Mouse (Mus musculus): ENCODE measurements at regions not wholly inside any gene's neighbourhood (a gene's known extent, or its start where the extent isn't known, plus 50 kb on each side); places are given as distances from the start of the nearest gene placed in this dataset.

- ATAC-seq: no peak
Measured at GRCm38 (mm10) chr12:16477572-16477971, 133.2 kb downstream of the Lpin1 start.

- no peak for ATAC-seq
Measured at GRCm38 (mm10) chr12:16474361-16475080, 136.2 kb downstream of the Lpin1 start.

DNA sequence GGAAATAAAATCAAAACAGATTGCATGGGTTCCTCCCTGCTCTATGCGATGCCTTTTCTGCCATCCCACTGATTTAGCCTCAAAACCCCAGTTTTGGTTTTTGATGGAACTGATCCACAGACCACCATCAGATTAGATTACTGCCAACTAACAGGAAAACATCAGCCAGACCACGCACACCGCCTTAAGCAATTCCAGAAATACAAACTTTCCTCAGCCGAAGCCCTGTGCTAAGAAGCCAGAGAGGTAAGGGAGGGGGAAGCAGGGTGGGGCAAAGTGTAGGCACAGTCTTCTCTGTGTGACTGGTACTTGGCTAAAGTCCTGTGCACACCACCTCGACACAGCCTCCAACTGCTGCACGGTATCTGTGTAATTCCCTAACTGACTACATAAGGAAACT is 153.3 kb downstream of the Lpin1 start:
- ATAC-seq: no peak

- no peak for ATAC-seq
Measured at GRCm38 (mm10) chr12:16450771-16451435, 159.9 kb downstream of the Lpin1 start.

GRCm38 (mm10) chr12:16438717-16439116 is 172.0 kb downstream of the Lpin1 start:
- no peak for ATAC-seq

DNA sequence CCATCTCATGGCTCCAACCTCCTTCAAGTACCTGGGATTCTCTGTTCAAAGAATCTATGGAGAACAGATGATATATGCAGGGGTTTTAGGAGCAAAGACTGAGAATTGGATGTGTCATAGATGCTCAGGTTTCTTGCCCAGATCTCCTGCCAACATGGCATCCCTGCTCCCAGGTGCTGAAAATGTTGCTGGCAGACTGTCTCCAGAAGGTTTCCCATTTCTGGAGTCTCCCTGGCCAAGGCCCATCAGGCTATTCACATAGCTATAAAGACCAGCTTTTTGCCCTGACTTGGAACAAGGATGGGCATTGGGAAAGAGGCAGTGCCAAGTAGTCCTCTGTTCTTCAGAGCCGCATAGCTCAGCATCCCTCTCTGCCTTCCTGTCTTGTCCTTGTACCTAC is 173.8 kb downstream of the Lpin1 start:
- ATAC-seq: no peak

GRCm38 (mm10) chr12:16436255-16436654 is 174.5 kb downstream of the Lpin1 start:
- ATAC-seq: no peak

GRCm38 (mm10) chr12:16434739-16435138 is 176.0 kb downstream of the Lpin1 start:
- ATAC-seq: no peak

DNA sequence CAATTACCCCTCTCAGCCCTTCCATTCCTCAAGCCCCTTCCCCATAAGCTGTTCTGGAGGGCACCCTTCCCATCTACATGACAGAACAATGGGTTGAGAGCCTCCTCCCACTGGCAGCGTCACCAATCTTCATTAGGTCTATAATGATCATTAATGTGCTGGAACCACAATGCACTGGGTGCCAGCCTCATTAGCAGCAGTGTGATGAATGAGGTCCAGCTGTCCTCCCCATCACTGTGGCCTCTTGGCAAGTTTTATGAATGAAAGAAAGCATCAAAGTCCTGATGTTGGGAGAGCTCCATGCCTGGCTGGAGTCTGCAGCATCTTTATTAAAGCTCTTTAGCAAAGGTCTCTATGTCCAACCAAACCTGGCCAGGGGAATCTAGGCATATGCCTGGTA is 176.5 kb downstream of the Lpin1 start:
- ATAC-seq: no peak

GRCm38 (mm10) chr12:16425980-16426379 is 184.8 kb downstream of the Lpin1 start:
- peak; percentile 52 for ATAC-seq

GRCm38 (mm10) chr12:16424526-16424925 is 186.2 kb downstream of the Lpin1 start:
- no peak for ATAC-seq

DNA sequence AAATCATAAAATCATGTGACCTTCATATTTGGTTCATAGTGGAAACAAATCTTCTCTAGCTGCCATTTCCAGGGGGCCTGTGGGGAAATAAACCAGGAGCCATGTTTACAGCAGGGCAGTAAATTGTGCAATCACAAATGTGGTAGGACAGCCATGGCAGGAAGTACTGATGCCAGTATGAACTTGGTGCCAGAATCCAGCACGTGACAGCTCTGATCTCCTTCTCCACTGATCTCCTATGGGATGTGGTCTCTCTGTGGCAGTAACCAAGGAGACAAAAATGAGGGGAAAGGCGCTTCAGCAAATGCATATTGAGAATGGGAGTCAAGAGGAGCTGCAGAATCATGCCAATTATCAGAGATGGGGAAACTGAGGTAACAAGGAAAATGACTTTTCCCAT is 215.0 kb downstream of the Lpin1 start:
- no peak for ATAC-seq

- no peak for ATAC-seq
Measured at GRCm38 (mm10) chr12:16392851-16393250, 217.9 kb downstream of the Lpin1 start.

DNA sequence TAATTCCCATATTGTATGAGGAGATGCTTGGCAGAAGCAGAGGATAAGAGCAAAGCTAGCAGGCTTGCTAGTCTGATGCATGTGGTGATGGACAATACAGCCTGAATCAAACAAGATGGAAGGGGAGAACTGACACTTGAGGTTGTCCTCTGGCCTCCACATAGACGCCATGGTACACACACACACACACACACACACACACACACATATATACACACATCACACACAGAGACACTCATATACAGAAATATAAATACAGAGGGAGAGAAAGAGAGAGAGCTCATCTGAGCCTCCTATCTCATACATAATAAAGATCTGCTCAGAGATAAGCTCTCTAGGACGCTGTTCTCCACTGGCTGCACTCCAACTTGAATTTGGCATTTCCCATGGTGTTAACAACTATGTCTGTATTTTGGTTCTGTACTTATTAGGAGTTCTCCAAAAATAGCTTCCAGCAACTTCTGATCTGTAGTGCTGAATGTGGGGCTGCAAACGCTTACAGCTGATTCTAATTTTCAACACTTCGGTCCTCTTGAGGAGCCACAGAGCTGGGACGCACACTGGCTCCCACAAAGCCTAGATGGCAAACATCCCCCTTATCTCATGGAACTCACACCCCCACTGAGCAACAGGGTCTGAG is 219.0 kb downstream of the Lpin1 start:
- no peak for ATAC-seq

GRCm38 (mm10) chr12:16391163-16391562 is 219.6 kb downstream of the Lpin1 start:
- no peak for ATAC-seq

- ATAC-seq: no peak
Measured at GRCm38 (mm10) chr12:16387035-16387434, 223.7 kb downstream of the Lpin1 start.

GRCm38 (mm10) chr12:16384396-16384795 is 226.4 kb downstream of the Lpin1 start:
- peak; percentile 36 for ATAC-seq

- ATAC-seq: no peak
Measured at GRCm38 (mm10) chr12:16383499-16383935, 227.2 kb downstream of the Lpin1 start.

GRCm38 (mm10) chr12:16382417-16382988 is 228.3 kb downstream of the Lpin1 start:
- ATAC-seq: no peak

- ATAC-seq: no peak
Measured at GRCm38 (mm10) chr12:16381026-16381425, 229.7 kb downstream of the Lpin1 start.

- no peak for ATAC-seq
Measured at GRCm38 (mm10) chr12:16380346-16380745, 230.4 kb downstream of the Lpin1 start.

DNA sequence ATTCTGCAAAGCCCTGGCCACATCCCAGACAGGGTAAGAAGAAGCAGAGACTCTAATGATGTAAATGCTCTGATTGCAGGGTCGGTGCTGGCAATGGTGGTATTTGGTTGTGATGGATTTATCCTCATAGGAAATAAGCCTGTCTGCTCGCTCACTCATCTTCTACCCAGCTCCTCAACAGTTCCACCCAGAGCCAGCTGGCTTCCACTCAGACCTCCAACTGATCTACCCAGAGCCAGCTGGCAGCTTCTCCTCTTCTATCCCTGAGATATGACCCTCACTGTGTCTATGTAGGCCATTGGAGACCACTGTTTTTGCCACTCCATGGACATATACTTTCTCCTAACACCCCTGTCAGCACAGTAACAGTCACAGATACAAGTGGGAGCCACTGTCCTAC is 231.4 kb downstream of the Lpin1 start:
- ATAC-seq: no peak

DNA sequence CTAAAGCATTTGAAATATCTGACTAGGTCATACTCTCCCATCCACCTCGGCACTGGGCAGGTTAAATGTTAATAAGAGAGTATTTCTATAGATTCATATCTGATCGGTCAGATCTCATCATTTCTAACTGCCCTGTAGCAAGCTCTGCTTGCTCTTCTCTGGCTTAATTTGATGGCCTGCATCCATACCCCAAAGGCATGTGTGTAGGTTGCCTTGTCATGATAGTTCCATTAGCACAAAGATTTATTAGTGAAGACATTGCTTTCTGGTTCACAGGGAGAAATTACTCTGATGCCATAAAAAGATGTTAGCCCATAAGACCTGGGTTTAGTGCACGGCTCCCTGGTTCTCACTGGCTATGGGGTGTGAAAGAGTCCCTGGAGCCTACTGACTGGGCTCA is 232.3 kb downstream of the Lpin1 start:
- no peak for ATAC-seq
